Mouse (Mus musculus) neural tube, embryonic 15.5 days (tissue): ENCODE results near the gene Zfp286. TPM values are rescaled to one million over a fixed set of nuclear protein-coding genes. Genes with fewer than 3 reads are reported as not detected.

Experiments
- ATAC-seq: fragments of 200-750 bp; cut with Nextera tagmentation; 2 replicates; pipeline ENCODE4 v1.8.0; 2017; ENCODE audit warnings: mild to moderate bottlenecking, moderate TSS enrichment, moderate library complexity; ENCODE audit not compliant: low FRiP score
- H3K27ac ChIP-seq: fragments of 300-500 bp; sonication (generic); replicated peaks from 2 replicates; pipeline ENCODE4 v1.5.1; 2015; ENCODE audit warnings: mild to moderate bottlenecking, inconsistent platforms
- H3K27me3 ChIP-seq: fragments of 300-500 bp; sonication (generic); replicated peaks from 2 replicates; pipeline ENCODE4 v1.6.1; 2015; ENCODE audit warnings: inconsistent platforms
- H3K36me3 ChIP-seq: fragments of 300-500 bp; sonication (generic); 2 replicates; pipeline ENCODE4 v1.6.1; 2015; ENCODE audit warnings: inconsistent platforms
- H3K4me1 ChIP-seq: fragments of 300-500 bp; sonication (generic); 2 replicates; pipeline ENCODE4 v1.6.1; 2015; ENCODE audit warnings: inconsistent platforms
- H3K4me2 ChIP-seq: fragments of 300-500 bp; sonication (generic); 2 replicates; pipeline ENCODE4 v1.6.1; 2015; ENCODE audit warnings: inconsistent platforms, mild to moderate bottlenecking, moderate library complexity
- H3K4me3 ChIP-seq: fragments of 300-500 bp; sonication (generic); replicated peaks from 2 replicates; pipeline ENCODE4 v1.5.1; 2015; ENCODE audit warnings: mild to moderate bottlenecking, inconsistent platforms
- H3K9ac ChIP-seq: fragments of 300-500 bp; sonication (generic); replicated peaks from 2 replicates; pipeline ENCODE4 v1.6.1; 2015; ENCODE audit warnings: mild to moderate bottlenecking, inconsistent platforms
- H3K9me3 ChIP-seq: fragments of 300-500 bp; sonication (generic); replicated peaks from 2 replicates; pipeline ENCODE4 v1.6.1; 2016; ENCODE audit warnings: inconsistent platforms
- WGBS: fragments of 180-500 bp; shearing (Covaris S2); methylation state at CpG from one replicate; pipeline ENCODE4 v1.1.7; 2015; ENCODE audit warnings: mixed read lengths; 5-methylcytosine and 5-hydroxymethylcytosine counted together
- polyA plus RNA-seq: library from polyadenylated mRNA; unstranded; fragments of >200 nt; fragmentation: Nextera tagmentation; extraction: Ambion mirVana; gene quantifications from 2 replicates; pipeline ENCODE4 v1.2.1, GENCODE M21; 2015

Zfp286 gene
- polyA plus RNA-seq, 1 experiment from 2014 or later: 25.0 TPM

DNA sequence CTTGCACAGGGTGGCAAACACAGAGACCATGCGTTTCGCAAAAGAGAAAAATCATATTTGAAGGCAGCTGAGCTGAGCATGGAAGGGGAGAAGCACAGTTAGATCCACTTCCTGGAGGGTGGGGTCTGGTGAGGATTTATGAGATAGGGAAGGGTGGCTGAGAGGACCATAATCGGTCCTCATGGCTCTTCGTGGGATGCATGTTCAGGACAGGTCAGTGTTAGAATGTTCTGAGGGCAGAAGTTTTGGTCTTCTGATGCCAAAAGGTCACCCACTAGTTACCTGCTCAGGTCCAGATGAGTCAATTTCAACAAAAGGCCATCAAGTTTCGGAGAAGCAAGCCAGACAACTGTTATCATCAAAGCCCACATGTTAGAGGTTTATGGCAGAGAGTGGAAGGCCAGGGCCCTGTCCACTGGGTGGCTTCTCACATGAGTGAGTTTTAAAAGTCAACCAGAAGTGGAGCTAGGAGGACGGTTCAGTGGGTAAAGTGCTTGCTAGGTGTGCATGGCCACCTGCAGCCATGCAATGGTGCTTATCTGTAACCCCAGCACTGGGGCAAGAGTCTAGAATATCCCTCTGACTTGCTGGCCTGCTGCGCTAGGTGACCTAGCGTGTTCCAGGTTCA, 29.9 kb upstream of the Zfp286 start:
- H3K4me3 ChIP-seq: no peak overlapping the region
- no peak overlapping the region for H3K9ac ChIP-seq
- no peaks in the 10 kb centered on the region for H3K36me3 ChIP-seq
- peaks cover 23% of the 10 kb centered on the region for H3K4me1 ChIP-seq
- H3K4me2 ChIP-seq: 0 out of 2 replicates have a peak overlapping the region, but pooled peaks have one; percentile 63
- H3K27me3 ChIP-seq: peaks cover 4% of the 10 kb centered on the region; the same call in 1 of the 2 replicates
- no peaks in the 10 kb centered on the region for H3K9me3 ChIP-seq
- WGBS: 97% methylated on average over 8 of the region's 8 CpGs
- no peak overlapping the region for H3K27ac ChIP-seq
- no peak for ATAC-seq

DNA sequence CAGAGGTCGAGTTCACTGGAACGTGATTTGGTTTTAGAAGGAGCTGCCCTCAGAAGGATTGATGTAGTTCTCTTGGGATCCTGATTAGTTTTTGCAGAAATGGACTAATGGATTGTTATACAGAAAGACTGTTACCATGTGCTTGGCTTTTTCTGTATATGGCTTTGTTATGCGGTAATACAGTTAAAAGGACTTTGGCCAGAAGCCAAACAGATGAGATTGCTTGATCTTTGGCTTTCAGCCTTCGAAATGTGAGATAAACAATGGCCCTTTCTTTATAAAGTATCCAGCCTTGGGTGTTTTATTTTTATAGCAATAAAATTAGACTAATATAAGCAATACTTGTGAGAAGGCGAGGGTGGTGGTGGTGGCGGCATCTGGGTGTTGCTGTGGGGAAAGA, 27.3 kb upstream of the Zfp286 start:
- WGBS: 70% methylated on average over 6 of the region's 6 CpGs
- Histone ChIP-seq H3K4me1 (peaks cover 20% of the 10 kb centered on the region), H3K9ac (no peak overlapping the region), H3K27me3 (peaks cover 4% of the 10 kb centered on the region; the same call in 1 of the 2 replicates), H3K9me3 (no peaks in the 10 kb centered on the region), H3K4me3 (no peak overlapping the region), H3K27ac (no peak overlapping the region), H3K4me2 (no peak overlapping the region), H3K36me3 (no peaks in the 10 kb centered on the region)
- ATAC-seq: no peak

DNA sequence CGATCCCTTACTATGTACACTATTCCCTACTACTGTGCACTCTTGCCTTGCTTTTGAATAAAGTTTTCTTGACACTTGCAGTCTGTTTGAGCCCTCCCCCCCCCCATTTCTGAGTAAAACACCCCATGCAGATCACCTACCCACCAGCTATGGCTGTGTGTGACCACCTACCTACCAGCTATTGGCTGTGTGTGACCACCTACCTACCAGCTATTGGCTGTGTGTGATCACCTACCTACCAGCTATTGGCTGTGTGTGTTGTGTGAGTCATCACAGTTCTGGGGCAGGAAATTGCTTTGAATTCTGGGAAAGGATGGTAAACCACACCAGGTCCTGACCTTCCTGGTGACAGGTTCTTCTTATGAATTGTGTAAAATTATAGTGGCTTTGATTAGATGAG, 26.2 kb upstream of the Zfp286 start:
- 100% methylated on average over 1 of the region's 1 CpGs for WGBS
- Histone ChIP-seq H3K4me1 (peaks cover 10% of the 10 kb centered on the region), H3K9me3 (no peaks in the 10 kb centered on the region), H3K27me3 (peaks cover 4% of the 10 kb centered on the region; the same call in 1 of the 2 replicates), H3K4me2 (no peak overlapping the region), H3K36me3 (no peaks in the 10 kb centered on the region), H3K27ac (no peak overlapping the region), H3K9ac (no peak overlapping the region), H3K4me3 (no peak overlapping the region)
- no peak for ATAC-seq

DNA sequence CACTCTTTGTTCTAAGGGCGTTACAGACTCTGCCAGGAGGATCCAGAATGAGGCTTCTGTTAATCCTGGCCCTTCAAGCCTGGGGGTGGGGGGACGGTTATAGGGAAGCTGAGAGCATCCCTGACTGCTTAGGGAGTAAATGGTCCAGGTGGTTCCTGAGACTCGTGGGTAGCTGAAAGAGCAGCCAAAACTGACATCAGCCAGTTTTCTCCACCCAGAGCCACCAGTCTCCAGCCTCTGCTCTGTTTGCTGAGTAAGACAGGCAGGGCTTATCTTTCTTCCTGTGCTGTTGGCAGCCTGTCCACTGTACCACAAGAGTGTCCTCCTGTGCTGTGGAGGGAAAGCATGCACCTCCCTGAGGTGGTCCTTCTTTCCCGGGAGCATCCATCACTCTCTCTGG, 25.4 kb upstream of the Zfp286 start:
- H3K9ac ChIP-seq: no peak overlapping the region
- 76% methylated on average over 4 of the region's 4 CpGs for WGBS
- no peak for ATAC-seq

DNA sequence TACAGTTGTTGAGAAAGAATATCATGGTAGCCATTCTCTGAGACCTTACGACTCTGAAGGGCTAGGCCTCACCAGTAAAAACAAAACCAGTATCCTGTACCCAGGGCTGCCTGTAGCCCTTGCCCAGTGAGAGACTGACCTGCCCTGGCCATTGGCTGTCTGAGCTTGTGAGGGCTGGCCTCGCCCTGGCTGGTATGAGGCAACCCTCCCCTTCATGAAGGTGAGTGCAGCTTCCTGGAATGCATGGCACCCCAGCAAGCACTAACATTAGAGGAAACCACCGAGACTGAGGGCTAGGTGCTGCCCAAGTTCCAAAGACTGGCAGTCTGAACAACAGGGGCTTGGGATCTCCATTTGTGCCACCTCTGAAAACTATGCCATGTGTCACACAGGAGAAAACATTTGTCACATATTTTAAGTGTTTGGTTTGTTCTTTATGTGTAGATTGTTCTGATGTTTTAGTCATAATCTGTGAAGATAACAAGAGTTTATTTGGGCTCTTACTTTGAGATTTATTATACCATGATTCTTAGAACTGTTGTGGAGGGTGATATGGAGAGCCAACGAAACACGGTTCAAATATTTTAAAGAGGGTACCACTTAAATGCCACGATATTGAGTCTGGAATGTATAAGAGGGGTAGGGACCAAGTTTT, 24.8 kb upstream of the Zfp286 start:
- H3K36me3 ChIP-seq: no peaks in the 10 kb centered on the region
- H3K27me3 ChIP-seq: peaks cover 4% of the 10 kb centered on the region; the same call in 1 of the 2 replicates
- H3K9ac ChIP-seq: no peak overlapping the region
- no peak overlapping the region for H3K4me2 ChIP-seq
- H3K4me3 ChIP-seq: no peak overlapping the region
- no peaks in the 10 kb centered on the region for H3K9me3 ChIP-seq
- 80% methylated on average over 6 of the region's 6 CpGs for WGBS
- H3K4me1 ChIP-seq: no peaks in the 10 kb centered on the region
- ATAC-seq: no peak
- no peak overlapping the region for H3K27ac ChIP-seq

More for the DNA sequence above, 25.4 kb upstream of the Zfp286 start:
- Histone ChIP-seq H3K4me2 (no peak overlapping the region), H3K27me3 (peaks cover 4% of the 10 kb centered on the region; the same call in 1 of the 2 replicates), H3K4me1 (peaks cover 2% of the 10 kb centered on the region; the same call in 1 of the 2 replicates), H3K36me3 (no peaks in the 10 kb centered on the region), H3K9me3 (no peaks in the 10 kb centered on the region), H3K27ac (no peak overlapping the region), H3K4me3 (no peak overlapping the region)

DNA sequence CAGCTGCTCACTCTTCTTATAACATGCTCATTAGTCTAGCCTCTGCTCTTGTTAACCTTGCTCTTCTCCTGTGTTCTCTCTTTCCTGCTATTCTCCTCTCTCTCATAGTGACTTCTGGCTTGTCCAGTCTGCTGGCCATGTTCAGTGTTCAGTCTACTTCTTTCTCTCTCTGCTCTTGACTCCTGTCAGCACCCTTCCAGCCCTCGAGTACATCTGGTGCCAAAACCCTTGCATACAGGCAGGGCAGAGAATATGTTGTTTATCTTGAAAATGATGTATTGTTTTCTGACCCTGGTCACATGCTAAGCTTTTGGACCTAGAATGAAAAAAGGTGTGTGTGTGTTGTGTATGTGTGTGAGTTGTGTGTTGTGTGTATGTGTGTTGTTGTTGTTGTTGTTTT, 24.2 kb upstream of the Zfp286 start:
- H3K4me2 ChIP-seq: no peak overlapping the region
- no peak overlapping the region for H3K4me3 ChIP-seq
- H3K9ac ChIP-seq: no peak overlapping the region

DNA sequence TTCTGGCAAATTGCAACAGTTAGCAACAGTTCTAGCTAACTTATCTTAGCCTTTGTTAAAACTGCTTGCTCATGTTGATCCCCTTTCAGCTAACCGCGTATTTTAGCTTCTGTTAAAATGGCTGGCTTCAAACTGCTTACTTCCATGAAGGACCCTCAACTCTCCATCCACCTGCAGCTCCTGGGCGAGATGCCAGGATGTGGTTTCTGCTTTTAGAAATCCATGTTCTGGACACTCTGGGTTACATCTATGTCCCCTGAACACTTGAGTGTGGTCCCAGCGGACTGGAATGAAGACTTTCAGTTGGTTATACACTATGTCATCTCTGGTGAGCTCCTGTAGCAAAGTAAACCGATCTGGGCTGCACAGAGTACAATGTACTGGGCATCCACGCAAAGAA, 23.0 kb upstream of the Zfp286 start:
- no peak for ATAC-seq
- no peak overlapping the region for H3K4me3 ChIP-seq
- WGBS: 91% methylated on average over 6 of the region's 6 CpGs
- no peaks in the 10 kb centered on the region for H3K36me3 ChIP-seq
- no peak overlapping the region for H3K27ac ChIP-seq
- H3K4me2 ChIP-seq: no peak overlapping the region
- H3K4me1 ChIP-seq: no peaks in the 10 kb centered on the region
- no peaks in the 10 kb centered on the region; the same call in 1 of the 2 replicates for H3K27me3 ChIP-seq
- H3K9me3 ChIP-seq: no peaks in the 10 kb centered on the region
- no peak overlapping the region for H3K9ac ChIP-seq

More for the DNA sequence above, 24.2 kb upstream of the Zfp286 start:
- WGBS: 54% methylated on average over 1 of the region's 1 CpGs
- ATAC-seq: no peak
- H3K36me3 ChIP-seq: no peaks in the 10 kb centered on the region
- H3K4me1 ChIP-seq: no peaks in the 10 kb centered on the region
- H3K9me3 ChIP-seq: no peaks in the 10 kb centered on the region
- no peak overlapping the region for H3K27ac ChIP-seq
- H3K27me3 ChIP-seq: no peaks in the 10 kb centered on the region; the same call in 1 of the 2 replicates

DNA sequence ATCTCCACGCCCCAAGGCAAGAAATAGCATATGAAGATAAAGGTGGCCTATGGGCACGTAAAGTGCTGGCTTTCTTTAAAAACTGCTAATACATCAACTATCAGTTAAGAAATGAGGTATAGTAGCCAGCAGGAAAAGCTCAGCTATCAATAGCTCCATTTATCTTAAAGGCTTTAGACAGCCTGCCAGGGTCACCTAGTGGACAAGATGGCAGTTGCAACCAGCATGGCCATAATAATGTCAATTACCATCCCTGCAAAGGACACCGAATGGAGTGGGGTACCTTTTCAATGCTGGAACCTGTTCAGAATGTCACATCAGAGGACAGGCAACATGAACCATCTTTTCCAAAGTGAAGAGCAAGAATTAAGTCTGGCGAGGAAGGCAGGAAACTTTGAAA, 19.9 kb upstream of the Zfp286 start:
- ATAC-seq: no peak
- H3K27ac ChIP-seq: no peak overlapping the region
- H3K9me3 ChIP-seq: no peaks in the 10 kb centered on the region
- no peaks in the 10 kb centered on the region for H3K4me1 ChIP-seq
- no peaks in the 10 kb centered on the region for H3K36me3 ChIP-seq
- H3K4me3 ChIP-seq: no peak overlapping the region
- no peaks in the 10 kb centered on the region; the same call in 1 of the 2 replicates for H3K27me3 ChIP-seq
- H3K9ac ChIP-seq: no peak overlapping the region
- WGBS: 72% methylated on average over 4 of the region's 4 CpGs
- no peak overlapping the region for H3K4me2 ChIP-seq

DNA sequence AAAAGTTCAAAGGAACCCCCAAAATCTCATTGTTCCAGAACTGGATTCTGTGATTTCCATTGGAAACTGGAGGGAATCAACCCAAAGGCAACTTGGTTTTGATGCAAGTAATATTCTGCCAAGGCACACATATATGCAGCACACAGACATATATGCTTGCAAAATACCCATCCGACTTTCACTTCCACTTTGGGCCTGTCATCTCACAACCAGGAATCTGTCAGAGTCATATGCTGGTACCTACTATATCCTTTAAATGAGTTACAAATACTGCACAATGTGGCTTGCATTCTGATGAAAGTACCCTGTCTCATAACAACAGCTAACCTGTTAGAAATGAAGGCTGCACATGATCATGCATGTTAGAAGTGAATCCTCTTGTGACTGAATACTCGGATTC, 18.7 kb upstream of the Zfp286 start:
- H3K4me3 ChIP-seq: no peak overlapping the region
- ATAC-seq: no peak
- H3K4me1 ChIP-seq: no peaks in the 10 kb centered on the region
- H3K9ac ChIP-seq: no peak overlapping the region
- WGBS: 81% methylated on average over 2 of the region's 2 CpGs
- no peak overlapping the region for H3K27ac ChIP-seq
- H3K4me2 ChIP-seq: no peak overlapping the region
- no peaks in the 10 kb centered on the region for H3K9me3 ChIP-seq
- no peaks in the 10 kb centered on the region for H3K36me3 ChIP-seq
- H3K27me3 ChIP-seq: no peaks in the 10 kb centered on the region

DNA sequence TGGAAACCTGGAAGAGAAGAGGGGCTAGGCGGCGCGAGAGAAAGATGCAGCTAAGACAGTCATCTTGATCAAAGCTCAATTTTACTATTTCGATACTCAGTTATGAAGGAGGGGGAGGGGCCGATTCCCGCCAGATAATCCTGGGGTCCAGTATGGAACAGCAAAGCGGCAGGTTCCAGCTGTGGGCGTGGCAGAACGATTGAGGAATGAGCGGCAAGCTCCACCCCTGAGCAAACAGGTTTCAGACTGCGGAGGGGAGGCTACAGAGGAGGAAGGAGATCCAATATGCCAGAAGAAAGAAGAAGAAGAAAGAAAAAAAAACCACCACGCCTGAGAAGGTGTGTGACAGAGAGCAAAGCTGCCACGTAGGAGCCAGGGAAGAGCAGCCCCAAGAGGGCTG, 14.9 kb upstream of the Zfp286 start:
- Histone ChIP-seq H3K27me3 (no peaks in the 10 kb centered on the region), H3K4me1 (no peaks in the 10 kb centered on the region), H3K4me2 (no peak overlapping the region), H3K9me3 (no peaks in the 10 kb centered on the region), H3K36me3 (no peaks in the 10 kb centered on the region), H3K27ac (no peak overlapping the region), H3K4me3 (no peak overlapping the region), H3K9ac (no peak overlapping the region)
- no peak for ATAC-seq
- WGBS: 60% methylated on average over 13 of the region's 13 CpGs

DNA sequence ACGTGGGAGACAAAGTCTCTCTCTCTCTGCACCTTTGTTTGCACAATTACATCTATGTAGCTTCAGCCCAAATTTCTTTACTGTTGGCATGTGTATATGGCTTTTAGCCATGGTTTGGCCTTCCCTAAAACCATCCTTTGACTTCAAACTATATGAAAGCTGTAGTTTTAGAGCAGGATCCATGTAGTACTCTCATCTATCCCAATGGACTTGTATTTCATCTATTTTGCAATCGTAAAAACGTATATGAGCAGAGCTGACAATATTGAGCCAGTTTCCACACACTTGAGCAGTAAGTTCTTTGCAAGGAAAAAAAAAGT, 315 bp upstream of the Zfp286 start:
- Histone ChIP-seq H3K4me3 (peak overlapping the region; percentile 49), H3K36me3 (peaks cover 21% of the 10 kb centered on the region), H3K9me3 (peaks cover 8% of the 10 kb centered on the region; the same call in 1 of the 2 replicates), H3K27ac (peak overlapping the region; percentile 83), H3K27me3 (no peaks in the 10 kb centered on the region), H3K4me2 (peak overlapping the region; percentile 67), H3K9ac (peak overlapping the region; percentile 40; the same call in 1 of the 2 replicates), H3K4me1 (peaks cover 14% of the 10 kb centered on the region)
- no peak for ATAC-seq
- 51% methylated on average over 3 of the region's 3 CpGs for WGBS

DNA sequence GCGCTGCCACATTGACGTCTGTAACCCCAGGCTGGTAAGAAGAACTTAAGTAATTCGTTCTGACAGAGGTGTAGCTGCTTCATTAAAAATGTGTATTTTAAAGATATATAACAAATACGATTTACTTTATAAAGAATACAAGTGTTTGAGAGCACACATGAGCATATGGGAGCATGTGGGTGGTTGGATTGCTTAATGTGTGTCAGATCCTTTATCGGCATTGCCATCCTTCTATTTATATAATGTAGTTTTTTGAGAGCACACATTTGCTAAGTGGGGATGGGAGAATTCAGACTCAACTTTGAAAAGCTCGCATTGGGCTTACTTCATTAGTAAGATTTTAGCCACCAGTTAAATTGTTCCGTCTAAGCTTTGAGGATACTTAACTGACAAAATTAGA, 12.8 kb downstream of the Zfp286 start:
- WGBS: 97% methylated on average over 7 of the region's 7 CpGs
- Histone ChIP-seq H3K27me3 (no peaks in the 10 kb centered on the region), H3K9me3 (peaks cover 49% of the 10 kb centered on the region), H3K36me3 (peaks cover 56% of the 10 kb centered on the region), H3K4me1 (no peaks in the 10 kb centered on the region), H3K9ac (no peak overlapping the region), H3K4me3 (no peak overlapping the region), H3K27ac (no peak overlapping the region), H3K4me2 (no peak overlapping the region)
- ATAC-seq: no peak
